Mouse (Mus musculus) E14TG2a.4 (cell line): ENCODE data around the gene Golga2.

Experiments used
- CTCF ChIP-seq: conservative IDR thresholded peaks from 2 replicates; pipeline ENCODE4 v1.5.1; 2014; ENCODE audit warnings: low read length
- POU5F1 ChIP-seq: IDR thresholded peaks from 2 replicates; pipeline ENCODE4 v1.6.1; 2014; ENCODE audit warnings: low read length, borderline replicate concordance

GRCm38 (mm10) chr2:32354336-32354895 lies 67.2 kb downstream of the Golga2 start:
- TF ChIP-seq CTCF (no peak), POU5F1 (no peak)
